Mouse (Mus musculus): ENCODE results near the gene Rnf4. TPM values are rescaled to one million over a fixed set of nuclear protein-coding genes. Genes with fewer than 3 reads are reported as not detected.

The Rnf4 gene
- polyA plus RNA-seq (2017; shearing (Covaris generic)), result 147 TPM

DNA sequence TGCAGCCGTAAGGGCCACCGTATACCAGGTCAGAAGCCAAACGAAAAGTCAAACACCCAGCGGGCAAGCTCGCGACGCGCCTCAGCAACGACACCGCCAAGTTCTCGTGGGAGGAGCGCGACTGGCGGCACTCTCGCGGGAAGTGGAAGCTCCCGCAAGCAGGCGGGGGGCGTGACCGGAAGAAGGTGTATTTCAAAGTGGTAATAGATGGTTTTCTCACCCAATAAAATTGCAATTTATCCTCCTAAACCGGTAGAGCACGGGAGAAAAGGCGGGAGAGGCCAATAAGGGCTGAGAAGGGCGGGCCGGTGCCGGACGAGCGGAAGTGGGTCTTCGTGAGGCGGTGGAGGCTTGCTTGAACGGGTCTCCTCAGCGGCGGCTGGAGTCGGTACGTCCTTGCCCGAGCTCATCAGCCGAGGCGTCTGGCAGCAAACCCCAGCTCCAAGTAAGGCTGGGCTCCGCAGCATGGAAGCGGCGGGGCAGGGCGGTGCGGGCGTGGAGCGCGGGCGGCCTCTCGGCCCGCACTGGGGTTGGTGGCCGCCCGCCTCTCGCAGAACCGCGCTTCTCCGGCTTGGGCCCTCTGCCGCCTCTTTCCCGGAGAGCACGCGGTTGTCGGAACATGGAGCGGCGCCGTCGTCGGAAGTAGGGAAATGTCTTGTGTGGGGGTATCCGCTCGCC is at the start of gene Rnf4:
Gene Rnf4 (plus strand): TSS at position 193 of the 678 bp plus-strand sequence.

DNA sequence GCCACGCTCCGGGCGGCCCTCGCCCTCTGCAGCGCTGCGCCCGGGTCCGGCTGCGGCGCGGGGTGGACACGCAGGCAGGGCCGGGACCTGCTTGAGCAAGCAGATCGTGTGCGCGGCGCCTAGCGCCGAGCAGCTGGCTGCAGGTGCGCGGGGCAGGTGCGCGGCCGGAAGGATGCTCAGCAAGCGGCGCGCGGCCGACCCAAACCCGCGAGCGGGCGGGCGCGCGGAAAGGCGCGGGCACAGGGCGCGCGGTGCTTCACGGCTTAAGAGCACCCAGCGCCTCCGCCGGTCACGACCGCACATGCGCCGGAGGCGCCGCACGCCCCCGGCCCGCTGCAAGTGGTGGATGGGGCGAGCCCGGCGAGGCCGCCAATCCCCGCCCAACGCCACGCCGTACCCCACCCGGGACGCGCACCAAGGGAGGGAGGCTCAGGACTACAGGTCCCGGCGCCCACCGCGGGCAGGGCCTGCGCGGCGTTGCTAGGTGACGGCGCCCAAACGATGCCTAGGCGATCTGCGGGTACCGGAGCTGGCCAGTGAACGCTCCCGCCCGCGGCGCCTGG is 47.9 kb upstream of the Rnf4 start, which contains the start of the genes Zfyve28 and Cfap99:
Gene Zfyve28 (minus strand): TSS at position 296 of the 563 bp plus-strand sequence.
Gene Cfap99 (plus strand): TSS at position 447 of the 563 bp plus-strand sequence.

GRCm38 (mm10) chr5:34369341-34370021 is 33.4 kb downstream of the Rnf4 start, which contains the start of gene Fam193a:
Gene Fam193a (plus strand): TSS chr5:34369933.

Other genes starting within 250 kb of the Rnf4 start
- 1.4 TPM for gene Poln, start 166.8 kb upstream of the Rnf4 start, polyA plus RNA-seq (2017; shearing (Covaris generic))
- gene Haus3, start 166.8 kb upstream of the Rnf4 start, polyA plus RNA-seq (2017; shearing (Covaris generic)), result 66.5 TPM
- 82.4 TPM for gene Mxd4, start 148.6 kb upstream of the Rnf4 start, polyA plus RNA-seq (2017; shearing (Covaris generic))
- gene Zfyve28, start 47.8 kb upstream of the Rnf4 start, polyA plus RNA-seq (2017; shearing (Covaris generic)), result 4.0 TPM
- not detected for gene Cfap99, start 47.7 kb upstream of the Rnf4 start, polyA plus RNA-seq (2017; shearing (Covaris generic))
- 24.2 TPM for gene Fam193a, start 33.6 kb downstream of the Rnf4 start, polyA plus RNA-seq (2017; shearing (Covaris generic))
- gene Tnip2, start 177.7 kb downstream of the Rnf4 start, polyA plus RNA-seq (2017; shearing (Covaris generic)), result 30.3 TPM
- 15.5 TPM for gene Sh3bp2, start 189.5 kb downstream of the Rnf4 start, polyA plus RNA-seq (2017; shearing (Covaris generic))
- 332 TPM for gene Add1, start 237.4 kb downstream of the Rnf4 start, polyA plus RNA-seq (2017; shearing (Covaris generic))

All from CD4-positive, CD25-positive, alpha-beta regulatory T cell (primary cell).